ENCODE assay signal across 37 mouse cellular contexts in the genomic region with DNA sequence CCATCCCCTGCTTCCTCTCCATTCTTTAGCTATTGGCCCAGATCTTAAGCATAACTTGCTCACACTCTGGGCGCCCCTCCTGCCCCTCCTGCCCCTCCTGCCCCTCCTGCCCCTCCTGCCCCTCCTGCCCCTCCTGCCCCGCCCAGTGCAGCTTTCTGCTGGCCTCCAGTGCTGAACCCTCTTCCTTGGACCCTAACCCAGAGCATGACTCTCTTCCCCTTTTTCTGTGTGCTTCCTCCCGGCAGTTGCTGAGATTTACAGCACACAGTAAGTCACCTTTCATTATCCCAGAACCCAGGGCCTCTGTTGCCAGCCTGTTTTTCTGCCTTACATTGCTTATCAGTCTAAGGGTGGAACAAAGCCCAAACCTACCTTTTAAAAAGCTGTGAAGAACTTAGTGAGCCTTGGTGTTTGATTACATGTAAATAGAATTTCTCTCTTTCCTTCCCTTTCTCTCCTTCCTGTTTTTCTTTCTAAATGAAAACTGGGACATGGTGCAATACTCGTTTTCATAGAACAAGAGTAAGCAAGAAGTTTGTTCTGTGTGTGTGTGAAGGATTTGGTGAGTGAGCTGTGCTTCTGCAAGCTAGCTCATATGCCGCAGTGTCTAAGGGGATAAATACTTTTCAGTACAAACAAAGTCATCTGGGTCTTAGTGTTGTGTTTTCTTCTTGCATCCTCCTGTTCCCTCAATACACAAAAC. TPM values are rescaled to one million over a fixed set of nuclear protein-coding genes. Genes with fewer than 3 reads are reported as not detected.
DNase-seq lines count a peak whose midpoint lies in the region; ATAC-seq and TF ChIP-seq lines count a peak whose summit lies in the region.
"Had no signal": no experiment of that assay in that cellular context is flagged by ENCODE, and none has a peak within 500 bp of the region (broad histone marks: within the 10 kb centered on the region; RNA-seq: fewer than 3 reads in every experiment).

No protein-coding gene starts in this region.

- H3K4me1 ChIP-seq in liver, adult 2 months (ENCODE audit: control insufficient read depth, insufficient read depth, low read length), result no peaks in the 10 kb centered on the region; the same call in 1 of the 2 replicates
- peaks cover 7% of the 10 kb centered on the region; the same call in 1 of the 2 replicates for H3K4me1 ChIP-seq in liver, embryonic 12.5 days
- H3K4me1 ChIP-seq in bone marrow macrophage, adult 2 months (ENCODE audit: control insufficient read depth, insufficient read depth, low read length), result peaks cover 16% of the 10 kb centered on the region
- H3K4me1 ChIP-seq in forebrain, embryonic 14.5 days (ENCODE audit: control insufficient read depth, insufficient read depth, low read length), result no peaks in the 10 kb centered on the region
- H3K4me1 ChIP-seq: forebrain, embryonic 12.5 days had no signal

- H3K9ac ChIP-seq in liver, adult 2 months (ENCODE audit: low read depth, low read length), result no peak overlapping the region
- H3K9ac ChIP-seq in liver, embryonic 12.5 days, result no peak overlapping the region
- H3K9ac ChIP-seq in forebrain, embryonic 14.5 days (ENCODE audit: low read length), result no peak overlapping the region
- H3K9ac ChIP-seq: embryonic facial prominence, embryonic 13.5 days; forebrain, embryonic 12.5 days; forebrain, postnatal 0 days; heart, embryonic 12.5 days; heart, embryonic 15.5 days; hindbrain, embryonic 14.5 days had no signal

- peak; percentile 33 for DNase-seq in liver, adult 2 months (ENCODE audit: extremely low read depth, low read depth, low spot score)
- DNase-seq in forebrain, embryonic 14.5 days (ENCODE audit: low spot score), result no peak
- DNase-seq in frontal cortex, postnatal 14 days (ENCODE audit: low spot score in 2 of 2), result no peak
- DNase-seq: adrenal gland, adult 2 months; adrenal gland, postnatal 14 days; B cell, adult 2 months; cerebellum, adult 18-20 months; cerebellum, adult 9-10 months; cerebellum, postnatal 14 days; embryo, embryonic 11 days; forebrain, postnatal 0 days; gastrocnemius, postnatal 10 days; gastrocnemius, postnatal 36 days; heart, adult 18-20 months; heart, postnatal 14 days; heart, postnatal 4 days had no signal

- H3K4me2 ChIP-seq in liver, embryonic 12.5 days, result no peak overlapping the region
- H3K4me2 ChIP-seq in forebrain, embryonic 14.5 days (ENCODE audit: low read length), result no peak overlapping the region
- H3K4me2 ChIP-seq: embryonic facial prominence, embryonic 13.5 days; forebrain, embryonic 12.5 days; heart, embryonic 12.5 days; heart, embryonic 15.5 days; hindbrain, embryonic 14.5 days had no signal

- no peaks in the 10 kb centered on the region for H3K27me3 ChIP-seq in liver, adult 2 months (ENCODE audit: control insufficient read depth, insufficient read depth, low read length)
- no peaks in the 10 kb centered on the region for H3K27me3 ChIP-seq in liver, embryonic 12.5 days (replicated peaks)
- H3K27me3 ChIP-seq in forebrain, embryonic 14.5 days (replicated peaks; ENCODE audit: control insufficient read depth, insufficient read depth, low read length), result no peaks in the 10 kb centered on the region
- H3K27me3 ChIP-seq: CH12.LX; embryonic facial prominence, embryonic 13.5 days; forebrain, embryonic 12.5 days; heart, embryonic 12.5 days; heart, embryonic 15.5 days; Patski had no signal

- H3K36me3 ChIP-seq in liver, adult 2 months (ENCODE audit: control insufficient read depth, insufficient read depth, low read length), result no peaks in the 10 kb centered on the region
- H3K36me3 ChIP-seq in liver, embryonic 12.5 days, result 0 out of 2 replicates have a peak, but pooled peaks cover 2% of the 10 kb centered on the region
- no peaks in the 10 kb centered on the region for H3K36me3 ChIP-seq in forebrain, embryonic 14.5 days (ENCODE audit: control insufficient read depth, insufficient read depth, low read length)
- H3K36me3 ChIP-seq: embryonic facial prominence, embryonic 10.5 days; embryonic facial prominence, embryonic 13.5 days; forebrain, embryonic 12.5 days; heart, embryonic 12.5 days; heart, embryonic 15.5 days had no signal

- ATAC-seq in liver, embryonic 12.5 days, result no peak
- peak; percentile 84 for ATAC-seq in granulocyte monocyte progenitor cell, adult 5-6 weeks (replicated peaks; ENCODE audit: poor library complexity, severe bottlenecking)
- peak; percentile 48; the same call in 1 of the 2 replicates for ATAC-seq in megakaryocyte progenitor cell, adult 5-6 weeks (replicated peaks; ENCODE audit: poor library complexity)
- ATAC-seq in forebrain, embryonic 14.5 days, result no peak
- ATAC-seq: forebrain, postnatal 0 days; hindbrain, postnatal 0 days; inflammation-experienced regulatory T-cells, adult 6 months; intestine, embryonic 16.5 days; Patski had no signal

- H3K4me3 ChIP-seq in liver, adult 2 months (ENCODE audit: insufficient read depth, low read depth, low read length), result no peak overlapping the region
- no peak overlapping the region for H3K4me3 ChIP-seq in liver, embryonic 12.5 days
- H3K4me3 ChIP-seq in bone marrow macrophage, adult 2 months (ENCODE audit: insufficient read depth, low read length), result peak overlapping the region; percentile 42
- H3K4me3 ChIP-seq in forebrain, embryonic 14.5 days (ENCODE audit: low read depth, low read length), result no peak overlapping the region
- H3K4me3 ChIP-seq: embryonic facial prominence, embryonic 10.5 days; embryonic facial prominence, embryonic 13.5 days; erythroblast, embryonic 14.5 days; forebrain, embryonic 12.5 days; heart, embryonic 12.5 days; heart, embryonic 15.5 days had no signal

- TF ChIP-seq CTCF in liver, adult 2 months (IDR thresholded peaks at IDR 0.05; ENCODE audit: low read depth, low read length), result no peak
- TF ChIP-seq CTCF in bone marrow macrophage, adult 2 months (IDR thresholded peaks at IDR 0.05; ENCODE audit: low read depth, low read length), result no peak

- no peak for TF ChIP-seq POLR2A in liver, adult 2 months (IDR thresholded peaks at IDR 0.05; ENCODE audit: extremely low read depth, insufficient read depth, low read length)
- no peak for TF ChIP-seq POLR2A in bone marrow macrophage, adult 2 months (IDR thresholded peaks at IDR 0.05; ENCODE audit: borderline replicate concordance, low read depth, low read length)

- H3K79me2 ChIP-seq in liver, adult 2 months (ENCODE audit: control insufficient read depth, insufficient read depth, low read length), result peaks cover 19% of the 10 kb centered on the region; the same call in 1 of the 2 replicates

- H3K9me3 ChIP-seq in liver, embryonic 12.5 days (replicated peaks), result no peaks in the 10 kb centered on the region
- H3K9me3 ChIP-seq in forebrain, embryonic 14.5 days (replicated peaks; ENCODE audit: control insufficient read depth, low read length), result no peaks in the 10 kb centered on the region
- H3K9me3 ChIP-seq: embryonic facial prominence, embryonic 10.5 days; embryonic facial prominence, embryonic 13.5 days; forebrain, embryonic 12.5 days; heart, embryonic 12.5 days; heart, embryonic 15.5 days had no signal

- 70% methylated on average over 5 of the region's 5 CpGs for WGBS in liver, adult 2 months
- WGBS in liver, embryonic 12.5 days (ENCODE audit: insufficient replicate concordance), result 57% methylated on average over 5 of the region's 5 CpGs
- WGBS in forebrain, embryonic 14.5 days, result 78% methylated on average over 5 of the region's 5 CpGs

- H3K27ac ChIP-seq in liver, adult 2 months (replicated peaks; ENCODE audit: insufficient read depth, low read depth, low read length), result no peak overlapping the region
- H3K27ac ChIP-seq in liver, embryonic 12.5 days, result no peak overlapping the region
- H3K27ac ChIP-seq in bone marrow macrophage, adult 2 months (ENCODE audit: insufficient read depth, low read depth, low read length), result peak overlapping the region; percentile 99
- H3K27ac ChIP-seq in forebrain, embryonic 14.5 days (ENCODE audit: low read depth, low read length), result no peak overlapping the region
- H3K27ac ChIP-seq: embryonic facial prominence, embryonic 10.5 days; embryonic facial prominence, embryonic 13.5 days; forebrain, embryonic 12.5 days; heart, embryonic 15.5 days; hindbrain, embryonic 14.5 days; hindbrain, postnatal 0 days had no signal

RNA-seq across cellular contexts. Expression of a gene that starts 10.3 kb away (rescaled TPM):
- not detected in 2 replicates for total RNA-seq in liver, adult 2 months (2014; rRNA removed)
- not detected in 2 replicates for polyA plus RNA-seq in liver, adult 2 months (2012; rRNA removed)
- polyA plus RNA-seq in liver, embryonic 12.5 days (2016; fragmentation: Nextera tagmentation; extraction: Ambion mirVana), result not detected in 2 replicates
- not detected in 2 replicates for polyA plus RNA-seq in bone marrow macrophage, adult 2 months (2012; ENCODE audit: insufficient read depth, insufficient read length, missing spikeins)
- not detected in 2 replicates for total RNA-seq in granulocyte monocyte progenitor cell, adult 5-6 weeks (2014; fragmentation: Nextera tagmentation)
- not detected in 2 replicates for total RNA-seq in granulocyte monocyte progenitor cell, adult 5-6 weeks (2017)
- not detected in 2 replicates for total RNA-seq in megakaryocyte progenitor cell, adult 5-6 weeks (2015)
- not detected in 2 replicates for total RNA-seq in megakaryocyte progenitor cell, adult 5-6 weeks (2017)
- polyA plus RNA-seq in forebrain, embryonic 14.5 days (2014; fragmentation: Nextera tagmentation; extraction: Ambion mirVana), result not detected in 2 replicates
- total RNA-seq: adrenal gland, adult 2 months; adrenal gland, postnatal 14 days; adrenal gland, postnatal 4 days; CH12.LX; forebrain, postnatal 0 days; G1E; gastrocnemius, adult 18-20 months; gastrocnemius, postnatal 10 days; gastrocnemius, postnatal 36 days; heart, adult 18-20 months; heart, postnatal 14 days; heart, postnatal 4 days; hindbrain, postnatal 0 days had no signal
- polyA plus RNA-seq: adrenal gland, adult 2 months; brain, embryonic 14.5 days; embryonic facial prominence, embryonic 10.5 days; embryonic facial prominence, embryonic 13.5 days; erythroblast, embryonic 14.5 days; forebrain, embryonic 12.5 days; forebrain, postnatal 0 days; G1E; heart, embryonic 12.5 days; heart, embryonic 15.5 days; hindbrain, embryonic 11.5 days; hindbrain, embryonic 14.5 days; hindbrain, postnatal 0 days; inflammation-experienced regulatory T-cells, adult 6 months; intestine, embryonic 16.5 days; Patski had no signal

RNA-seq across cellular contexts. Expression of a gene that starts 13.8 kb away (rescaled TPM):
- 14.6 and 20.7 TPM in 2 replicates for total RNA-seq in liver, adult 2 months (2014; rRNA removed)
- polyA plus RNA-seq in liver, adult 2 months (2012; rRNA removed), result 5.1 and 5.2 TPM in 2 replicates
- polyA plus RNA-seq in liver, embryonic 12.5 days (2016; fragmentation: Nextera tagmentation; extraction: Ambion mirVana), result 10.3 and 11.2 TPM in 2 replicates
- polyA plus RNA-seq in bone marrow macrophage, adult 2 months (2012; ENCODE audit: insufficient read depth, insufficient read length, missing spikeins), result 21.2 and 24.1 TPM in 2 replicates
- total RNA-seq in granulocyte monocyte progenitor cell, adult 5-6 weeks (2014; fragmentation: Nextera tagmentation), result 13.7 and 14.0 TPM in 2 replicates
- 12.1 and 14.8 TPM in 2 replicates for total RNA-seq in granulocyte monocyte progenitor cell, adult 5-6 weeks (2017)
- total RNA-seq in megakaryocyte progenitor cell, adult 5-6 weeks (2015), result 16.0 and 18.7 TPM in 2 replicates
- 11.9 and 12.8 TPM in 2 replicates for total RNA-seq in megakaryocyte progenitor cell, adult 5-6 weeks (2017)
- polyA plus RNA-seq in forebrain, embryonic 14.5 days (2014; fragmentation: Nextera tagmentation; extraction: Ambion mirVana), result 18.3 and 20.1 TPM in 2 replicates

RNA-seq across cellular contexts. Expression of a gene that starts 43.2 kb away (rescaled TPM):
- total RNA-seq in liver, adult 2 months (2014; rRNA removed), result 287 and 443 TPM in 2 replicates
- polyA plus RNA-seq in liver, adult 2 months (2012; rRNA removed), result 157 and 182 TPM in 2 replicates
- 27.3 and 27.7 TPM in 2 replicates for polyA plus RNA-seq in liver, embryonic 12.5 days (2016; fragmentation: Nextera tagmentation; extraction: Ambion mirVana)
- not detected in 2 replicates for polyA plus RNA-seq in bone marrow macrophage, adult 2 months (2012; ENCODE audit: insufficient read depth, insufficient read length, missing spikeins)
- total RNA-seq in granulocyte monocyte progenitor cell, adult 5-6 weeks (2014; fragmentation: Nextera tagmentation), result not detected in 2 replicates
- total RNA-seq in granulocyte monocyte progenitor cell, adult 5-6 weeks (2017), result 0.13 TPM in 1 of 2 replicates, not detected in the other
- total RNA-seq in megakaryocyte progenitor cell, adult 5-6 weeks (2015), result 0.07 TPM in 1 of 2 replicates, not detected in the other
- total RNA-seq in megakaryocyte progenitor cell, adult 5-6 weeks (2017), result 0.14 TPM in 1 of 2 replicates, not detected in the other
- 41.8 and 45.6 TPM in 2 replicates for polyA plus RNA-seq in forebrain, embryonic 14.5 days (2014; fragmentation: Nextera tagmentation; extraction: Ambion mirVana)
- total RNA-seq: CH12.LX had no signal
- polyA plus RNA-seq: erythroblast, embryonic 14.5 days; G1E; inflammation-experienced regulatory T-cells, adult 6 months; Patski had no signal

Comparison
In these comparisons a context has a peak if more than half of its experiments do, and no peak if none do; other contexts are left out.
1. ATAC-seq: peak in granulocyte monocyte progenitor cell, adult 5-6 weeks (single experiment) and megakaryocyte progenitor cell, adult 5-6 weeks (single experiment); none in liver, embryonic 12.5 days (single experiment) and forebrain, embryonic 14.5 days (single experiment).
2. RNA of a gene that starts 43.2 kb away (polyA plus RNA-seq): 157 to 182 TPM in liver, adult 2 months, 41.8 to 45.6 TPM in forebrain, embryonic 14.5 days and 27.3 to 27.7 TPM in liver, embryonic 12.5 days; not detected in bone marrow macrophage, adult 2 months; every median in the first group is over 10 times any median in the second.